Mouse (Mus musculus) C2C12 (cell line): ENCODE data around the gene Pbx1. TPM values are rescaled to one million over a fixed set of nuclear protein-coding genes. Genes with fewer than 3 reads are reported as not detected.

ENCODE experiments used
- H3K27me3 ChIP-seq: one replicate; pipeline ENCODE4 v1.6.1; 2011; ENCODE audit not compliant: control insufficient read depth, insufficient read depth, insufficient read length
- H3K36me3 ChIP-seq: one replicate; pipeline ENCODE4 v1.6.1; 2011; ENCODE audit not compliant: control insufficient read depth, insufficient read depth
- H3K4me3 ChIP-seq: one replicate; pipeline ENCODE4 v1.5.1; 2011; ENCODE audit warnings: mild to moderate bottlenecking, control low read depth; ENCODE audit not compliant: poor library complexity, insufficient read depth, severe bottlenecking
- H3K79me2 ChIP-seq: one replicate; pipeline ENCODE4 v1.6.1; 2011; ENCODE audit not compliant: control insufficient read depth, insufficient read depth
- H3K79me3 ChIP-seq: one replicate; pipeline ENCODE4 v1.6.1; 2011; ENCODE audit warnings: low read depth, control low read depth
- H3ac ChIP-seq: one replicate; pipeline ENCODE3; 2011; ENCODE audit warnings: low read depth; ENCODE audit not compliant: control insufficient read depth, insufficient read length
- CEBPB ChIP-seq: IDR thresholded peaks from one replicate; pipeline ENCODE4 v1.6.1; 2011; ENCODE audit warnings: low read depth, mild to moderate bottlenecking, control low read depth, moderate library complexity
- CTCF ChIP-seq: IDR thresholded peaks from one replicate; pipeline ENCODE4 v1.5.1; 2011; ENCODE audit not compliant: control insufficient read depth, insufficient read depth, insufficient read length
- FOSL1 ChIP-seq: IDR thresholded peaks from one replicate; pipeline ENCODE4 v1.8.0; 2011; ENCODE audit warnings: mild to moderate bottlenecking, low read length; ENCODE audit not compliant: poor library complexity, insufficient read depth, severe bottlenecking
- MAX ChIP-seq: IDR thresholded peaks from one replicate; pipeline ENCODE4 v1.6.1; 2011; ENCODE audit warnings: mild to moderate bottlenecking, control low read depth
- MYOD1 ChIP-seq: IDR thresholded peaks from one replicate; pipeline ENCODE4 v1.6.1; 2011; ENCODE audit warnings: low read depth; ENCODE audit not compliant: control insufficient read depth, insufficient read length
- MYOG ChIP-seq: IDR thresholded peaks from one replicate; pipeline ENCODE4 v1.6.1; 2011; ENCODE audit not compliant: control insufficient read depth, insufficient read length; ENCODE audit errors: extremely low read depth
- USF1 ChIP-seq: IDR thresholded peaks from one replicate; pipeline ENCODE4 v1.6.1; 2011; ENCODE audit warnings: low read depth, mild to moderate bottlenecking, control low read depth, moderate library complexity
- polyA plus RNA-seq: library from polyadenylated mRNA; unstranded; fragments of >200 nt; fragmentation: generic; extraction: Trizol; gene quantifications from one replicate; pipeline ENCODE4 v1.2.1, GENCODE M21; 2012; ENCODE audit warnings: missing spikeins

Gene Pbx1
- polyA plus RNA-seq, 1 experiment = 29.4 TPM

GRCm38 (mm10) chr1:168327405-168328235 lies 104.5 kb downstream of the Pbx1 start:
- peaks cover 22% of the 10 kb centered on the region for H3K79me3 ChIP-seq
- TF ChIP-seq MYOG = no peak
- no peak for TF ChIP-seq CEBPB
- TF ChIP-seq MAX = no peak
- TF ChIP-seq MYOD1 = no peak
- no peak for TF ChIP-seq CTCF
- TF ChIP-seq USF1 = no peak
- no peak for TF ChIP-seq FOSL1
- H3K27me3 ChIP-seq = no peaks in the 10 kb centered on the region
- H3K79me2 ChIP-seq = peaks cover 69% of the 10 kb centered on the region
- H3K36me3 ChIP-seq = no peaks in the 10 kb centered on the region
- no peak overlapping the region for H3K4me3 ChIP-seq
- no peak overlapping the region for H3ac ChIP-seq

- Histone ChIP-seq H3ac (no peak overlapping the region), H3K4me3 (no peak overlapping the region), H3K79me3 (peaks cover 25% of the 10 kb centered on the region), H3K79me2 (peaks cover 76% of the 10 kb centered on the region), H3K36me3 (no peaks in the 10 kb centered on the region), H3K27me3 (no peaks in the 10 kb centered on the region)
- TF ChIP-seq USF1 = no peak
Measured at GRCm38 (mm10) chr1:168325786-168326185, 106.3 kb downstream of the Pbx1 start.

- no peak overlapping the region for H3ac ChIP-seq
- TF ChIP-seq USF1 (no peak), CEBPB (no peak), MYOD1 (no peak), FOSL1 (no peak), MAX (no peak), MYOG (no peak), CTCF (no peak)
Measured at GRCm38 (mm10) chr1:168324306-168325085, 107.6 kb downstream of the Pbx1 start.

GRCm38 (mm10) chr1:168323436-168324108 lies 108.5 kb downstream of the Pbx1 start:
- TF ChIP-seq MYOD1 (no peak), MYOG (no peak), CTCF (no peak), CEBPB (no peak), USF1 (no peak), FOSL1 (no peak), MAX (no peak)
- no peak overlapping the region for H3ac ChIP-seq
- H3K36me3 ChIP-seq = no peaks in the 10 kb centered on the region
- no peak overlapping the region for H3K4me3 ChIP-seq
- peaks cover 75% of the 10 kb centered on the region for H3K79me2 ChIP-seq
- peaks cover 20% of the 10 kb centered on the region for H3K79me3 ChIP-seq
- no peaks in the 10 kb centered on the region for H3K27me3 ChIP-seq

More at GRCm38 (mm10) chr1:168324306-168325085, 107.6 kb downstream of the Pbx1 start:
- H3K79me2 ChIP-seq = peaks cover 83% of the 10 kb centered on the region
- no peak overlapping the region for H3K4me3 ChIP-seq
- no peaks in the 10 kb centered on the region for H3K36me3 ChIP-seq
- H3K27me3 ChIP-seq = no peaks in the 10 kb centered on the region
- peaks cover 20% of the 10 kb centered on the region for H3K79me3 ChIP-seq

GRCm38 (mm10) chr1:168322892-168323291 lies 109.2 kb downstream of the Pbx1 start:
- Histone ChIP-seq H3K27me3 (no peaks in the 10 kb centered on the region), H3K79me2 (peaks cover 70% of the 10 kb centered on the region), H3K4me3 (no peak overlapping the region), H3K36me3 (no peaks in the 10 kb centered on the region), H3K79me3 (peaks cover 23% of the 10 kb centered on the region), H3ac (no peak overlapping the region)
- TF ChIP-seq CTCF (peak; percentile 20), MAX (no peak)
